Mouse (Mus musculus): ENCODE data around the gene Bex1. TPM values are rescaled to one million over a fixed set of nuclear protein-coding genes. Genes with fewer than 3 reads are reported as not detected.
"Not testable (repeated sequence)": the region's sequence is repeated elsewhere in the genome, so short reads cannot be mapped to it uniquely, and the experiment has no call there.

Gene Bex1
- polyA plus RNA-seq (2012; rRNA removed) = 0.15 and 1.9 TPM in 2 replicates

GRCm38 (mm10) chrX:136214729-136215677 is at the start of gene Bex1, which contains the start of gene Tceal7:
Bex1 (minus strand) TSS chrX:136215513.
Tceal7 (plus strand) TSS chrX:136214779.
- not testable (repeated sequence) for H3K27ac ChIP-seq (ENCODE audit: insufficient read depth, low read depth, low read length); H3K4me3 ChIP-seq (ENCODE audit: low read depth, low read length); H3K36me3 ChIP-seq (ENCODE audit: control insufficient read depth, insufficient read depth, low read length); H3K4me1 ChIP-seq (ENCODE audit: control insufficient read depth, insufficient read depth, insufficient read length, low read length); H3K27me3 ChIP-seq (ENCODE audit: control insufficient read depth, insufficient read depth, low read length)
- WGBS = 39% methylated on average over 13 of the region's 67 CpGs

- Histone ChIP-seq H3K4me3 (ENCODE audit: low read depth, low read length) (no peak overlapping the region), H3K36me3 (ENCODE audit: control insufficient read depth, insufficient read depth, low read length) (no peaks in the 10 kb centered on the region), H3K27me3 (ENCODE audit: control insufficient read depth, insufficient read depth, low read length) (no peaks in the 10 kb centered on the region), H3K4me1 (ENCODE audit: control insufficient read depth, insufficient read depth, insufficient read length, low read length) (no peaks in the 10 kb centered on the region), H3K27ac (ENCODE audit: insufficient read depth, low read depth, low read length) (no peak overlapping the region)
- no peak for TF ChIP-seq CTCF (IDR thresholded peaks at IDR 0.05; ENCODE audit: extremely low read depth, insufficient read length, insufficient replicate concordance, low read depth, low read length)
- WGBS = 30% methylated on average over 6 of the region's 6 CpGs
Measured at GRCm38 (mm10) chrX:136252023-136252729, 36.9 kb upstream of the Bex1 start.

GRCm38 (mm10) chrX:136249671-136250070 is 34.4 kb upstream of the Bex1 start:
- no peak overlapping the region for H3K4me3 ChIP-seq (ENCODE audit: low read depth, low read length)
- 51% methylated on average over 7 of the region's 7 CpGs for WGBS
- H3K27me3 ChIP-seq (ENCODE audit: control insufficient read depth, insufficient read depth, low read length) = no peaks in the 10 kb centered on the region
- H3K4me1 ChIP-seq (ENCODE audit: control insufficient read depth, insufficient read depth, insufficient read length, low read length) = no peaks in the 10 kb centered on the region
- H3K27ac ChIP-seq (ENCODE audit: insufficient read depth, low read depth, low read length) = no peak overlapping the region
- H3K36me3 ChIP-seq (ENCODE audit: control insufficient read depth, insufficient read depth, low read length) = no peaks in the 10 kb centered on the region
- no peak for TF ChIP-seq CTCF (IDR thresholded peaks at IDR 0.05; ENCODE audit: extremely low read depth, insufficient read length, insufficient replicate concordance, low read depth, low read length)
- TF ChIP-seq POLR2A (IDR thresholded peaks at IDR 0.05; ENCODE audit: low read depth, low read length) = no peak

GRCm38 (mm10) chrX:136248811-136249210 is 33.5 kb upstream of the Bex1 start:
- Histone ChIP-seq H3K27ac (ENCODE audit: insufficient read depth, low read depth, low read length) (no peak overlapping the region; the same call in 1 of the 2 replicates), H3K27me3 (ENCODE audit: control insufficient read depth, insufficient read depth, low read length) (no peaks in the 10 kb centered on the region), H3K36me3 (ENCODE audit: control insufficient read depth, insufficient read depth, low read length) (no peaks in the 10 kb centered on the region), H3K4me1 (ENCODE audit: control insufficient read depth, insufficient read depth, insufficient read length, low read length) (no peaks in the 10 kb centered on the region), H3K4me3 (ENCODE audit: low read depth, low read length) (no peak overlapping the region)
- TF ChIP-seq CTCF (IDR thresholded peaks at IDR 0.05; ENCODE audit: extremely low read depth, insufficient read length, insufficient replicate concordance, low read depth, low read length) = no peak
- TF ChIP-seq POLR2A (IDR thresholded peaks at IDR 0.05; ENCODE audit: low read depth, low read length) = no peak
- 34% methylated on average over 6 of the region's 6 CpGs for WGBS

- 16% methylated on average over 15 of the region's 15 CpGs for WGBS
- peak overlapping the region; percentile 64 for H3K4me3 ChIP-seq (ENCODE audit: low read depth, low read length)
- TF ChIP-seq POLR2A (IDR thresholded peaks at IDR 0.05; ENCODE audit: low read depth, low read length) = no peak
- TF ChIP-seq CTCF (IDR thresholded peaks at IDR 0.05; ENCODE audit: extremely low read depth, insufficient read length, insufficient replicate concordance, low read depth, low read length) = no peak
- H3K4me1 ChIP-seq (ENCODE audit: control insufficient read depth, insufficient read depth, insufficient read length, low read length) = no peaks in the 10 kb centered on the region
- no peaks in the 10 kb centered on the region for H3K36me3 ChIP-seq (ENCODE audit: control insufficient read depth, insufficient read depth, low read length)
- no peaks in the 10 kb centered on the region for H3K27me3 ChIP-seq (ENCODE audit: control insufficient read depth, insufficient read depth, low read length)
- peak overlapping the region; percentile 17 for H3K27ac ChIP-seq (ENCODE audit: insufficient read depth, low read depth, low read length)
Measured at GRCm38 (mm10) chrX:136245521-136246071, 30.3 kb upstream of the Bex1 start.

- Histone ChIP-seq H3K27me3 (ENCODE audit: control insufficient read depth, insufficient read depth, low read length) (no peaks in the 10 kb centered on the region), H3K4me1 (ENCODE audit: control insufficient read depth, insufficient read depth, insufficient read length, low read length) (no peaks in the 10 kb centered on the region), H3K4me3 (ENCODE audit: low read depth, low read length) (peak within 1 kb of the TSS; percentile 64), H3K27ac (ENCODE audit: insufficient read depth, low read depth, low read length) (peak within 1 kb of the TSS; percentile 17), H3K36me3 (ENCODE audit: control insufficient read depth, insufficient read depth, low read length) (no peaks in the 10 kb centered on the region)
- 0 out of 2 replicates have a peak, but pooled peaks have one; percentile 21 for TF ChIP-seq POLR2A (IDR thresholded peaks at IDR 0.05; ENCODE audit: low read depth, low read length)
- no peak for TF ChIP-seq CTCF (IDR thresholded peaks at IDR 0.05; ENCODE audit: extremely low read depth, insufficient read length, insufficient replicate concordance, low read depth, low read length)
- 17% methylated on average over 20 of the region's 20 CpGs for WGBS
Measured at GRCm38 (mm10) chrX:136244574-136245229, 29.4 kb upstream of the Bex1 start, which contains the start of gene Tceal9. Tceal9 (plus strand) TSS chrX:136245079.
